ENCODE assay signal across 32 mouse cellular contexts in the genomic region with DNA sequence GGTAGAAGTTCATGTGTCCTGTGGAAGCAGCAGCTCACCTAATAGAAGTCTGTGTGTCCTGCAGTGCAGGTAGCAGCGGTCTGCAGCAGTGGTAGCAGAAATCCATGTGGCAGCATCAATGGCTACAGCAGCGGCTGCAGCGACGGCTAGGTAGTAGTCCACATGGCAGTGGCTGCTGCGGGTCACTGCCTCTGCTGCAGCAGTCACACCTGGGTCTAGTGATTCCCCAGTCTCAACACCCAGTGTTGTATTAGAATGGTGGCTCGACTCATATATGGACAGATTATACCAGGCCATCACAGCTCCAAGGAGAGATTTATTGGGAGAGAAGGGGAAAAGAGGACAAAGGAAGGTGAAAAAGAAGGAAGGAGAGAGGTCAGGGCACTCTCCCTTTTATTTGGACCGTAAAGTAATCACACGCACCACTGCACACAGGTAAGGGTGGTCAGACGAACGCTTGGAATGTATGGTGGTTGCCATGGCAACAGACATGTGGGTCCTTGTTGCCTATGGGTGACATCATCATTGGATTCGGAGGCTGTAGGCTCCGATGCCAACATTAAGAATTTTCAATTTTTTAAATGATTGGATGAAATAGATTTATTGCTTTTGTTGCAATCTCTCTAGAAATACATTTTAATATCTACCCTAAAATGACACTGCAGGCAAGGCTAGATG.
DNase-seq lines count a peak whose midpoint lies in the region; ATAC-seq and TF ChIP-seq lines count a peak whose summit lies in the region.
"Had no signal": no experiment of that assay in that cellular context is flagged by ENCODE, and none has a peak within 500 bp of the region (broad histone marks: within the 10 kb centered on the region; RNA-seq: fewer than 3 reads in every experiment).

No protein-coding gene starts in this region.

- H3K9ac ChIP-seq in hindbrain, embryonic 15.5 days = no peak overlapping the region
- no peak overlapping the region for H3K9ac ChIP-seq in hindbrain, embryonic 12.5 days
- H3K9ac ChIP-seq in midbrain, embryonic 15.5 days = no peak overlapping the region
- no peak overlapping the region for H3K9ac ChIP-seq in midbrain, embryonic 11.5 days (ENCODE audit: low read length)
- H3K9ac ChIP-seq in hindbrain, postnatal 0 days (replicated peaks; ENCODE audit: low read length) = no peak overlapping the region
- H3K9ac ChIP-seq: embryonic facial prominence, embryonic 12.5 days; forebrain, embryonic 15.5 days; heart, embryonic 12.5 days; limb, embryonic 12.5 days; liver, embryonic 15.5 days; lung, embryonic 14.5 days; midbrain, embryonic 12.5 days had no signal

- no peak for DNase-seq in midbrain, embryonic 11.5 days (ENCODE audit: low spot score, missing footprints)
- peak; percentile 36 for DNase-seq in brain, embryonic 14.5 days (ENCODE audit: low read depth)
- peak; percentile 44 for DNase-seq in hindbrain, postnatal 0 days (ENCODE audit: low spot score)
- DNase-seq in gastrocnemius, adult 8-10 months (ENCODE audit: low spot score in 2 of 2) = no peak
- no peak for DNase-seq in spleen, postnatal 10 days (ENCODE audit: low spot score in 2 of 2)
- DNase-seq: adrenal gland, adult 2 months; adrenal gland, postnatal 36 days; B cell, adult 2 months; cerebellum, adult 8-10 months; cerebellum, postnatal 25 days; gastrocnemius, adult 2 months; heart, adult 2 months; heart, postnatal 4 days; kidney, adult 8-10 months; kidney, postnatal 36 days; lung, embryonic 14.5 days; lung, postnatal 14 days; right cerebral cortex, postnatal 4 days; thymus, postnatal 14 days had no signal

- WGBS in hindbrain, embryonic 15.5 days = 81% methylated on average over 12 of the region's 12 CpGs
- 86% methylated on average over 12 of the region's 12 CpGs for WGBS in hindbrain, embryonic 12.5 days
- 80% methylated on average over 12 of the region's 12 CpGs for WGBS in midbrain, embryonic 15.5 days
- 90% methylated on average over 12 of the region's 12 CpGs for WGBS in midbrain, embryonic 11.5 days
- 87% methylated on average over 12 of the region's 12 CpGs for WGBS in hindbrain, postnatal 0 days

- H3K9me3 ChIP-seq in hindbrain, embryonic 15.5 days = no peaks in the 10 kb centered on the region
- H3K9me3 ChIP-seq in hindbrain, embryonic 12.5 days (replicated peaks) = no peaks in the 10 kb centered on the region
- no peaks in the 10 kb centered on the region for H3K9me3 ChIP-seq in midbrain, embryonic 15.5 days
- no peaks in the 10 kb centered on the region for H3K9me3 ChIP-seq in midbrain, embryonic 11.5 days (ENCODE audit: control insufficient read depth, low read length)
- no peaks in the 10 kb centered on the region for H3K9me3 ChIP-seq in hindbrain, postnatal 0 days (ENCODE audit: low read length)
- H3K9me3 ChIP-seq: embryonic facial prominence, embryonic 12.5 days; forebrain, embryonic 15.5 days; heart, embryonic 12.5 days; limb, embryonic 12.5 days; liver, embryonic 15.5 days; midbrain, embryonic 12.5 days had no signal

- no peak for TF ChIP-seq CTCF in brain, embryonic 14.5 days (IDR thresholded peaks at IDR 0.05; ENCODE audit: borderline replicate concordance, extremely low read depth, insufficient read depth, insufficient read length)
- no peak for TF ChIP-seq CTCF in hindbrain, postnatal 0 days (IDR thresholded peaks at IDR 0.05; ENCODE audit: low read depth)

- no peaks in the 10 kb centered on the region for H3K27me3 ChIP-seq in hindbrain, embryonic 15.5 days
- no peaks in the 10 kb centered on the region for H3K27me3 ChIP-seq in hindbrain, embryonic 12.5 days
- H3K27me3 ChIP-seq in midbrain, embryonic 15.5 days (replicated peaks) = no peaks in the 10 kb centered on the region
- H3K27me3 ChIP-seq in midbrain, embryonic 11.5 days (ENCODE audit: control insufficient read depth, insufficient read depth, low read length) = no peaks in the 10 kb centered on the region
- H3K27me3 ChIP-seq in hindbrain, postnatal 0 days (ENCODE audit: insufficient read depth, low read length) = no peaks in the 10 kb centered on the region
- H3K27me3 ChIP-seq: embryonic facial prominence, embryonic 12.5 days; forebrain, embryonic 15.5 days; heart, embryonic 12.5 days; limb, embryonic 12.5 days; liver, embryonic 15.5 days; midbrain, embryonic 12.5 days had no signal

- H3K4me2 ChIP-seq in hindbrain, embryonic 15.5 days = no peak overlapping the region
- no peak overlapping the region for H3K4me2 ChIP-seq in hindbrain, embryonic 12.5 days (replicated peaks)
- no peak overlapping the region for H3K4me2 ChIP-seq in midbrain, embryonic 15.5 days
- H3K4me2 ChIP-seq in midbrain, embryonic 11.5 days = no peak overlapping the region
- H3K4me2 ChIP-seq in hindbrain, postnatal 0 days (ENCODE audit: low read depth, low read length) = no peak overlapping the region
- H3K4me2 ChIP-seq: embryonic facial prominence, embryonic 12.5 days; forebrain, embryonic 15.5 days; heart, embryonic 12.5 days; limb, embryonic 12.5 days; liver, embryonic 15.5 days; lung, embryonic 14.5 days; midbrain, embryonic 12.5 days had no signal

- no peaks in the 10 kb centered on the region for H3K36me3 ChIP-seq in hindbrain, embryonic 15.5 days
- H3K36me3 ChIP-seq in hindbrain, embryonic 12.5 days = no peaks in the 10 kb centered on the region
- H3K36me3 ChIP-seq in midbrain, embryonic 15.5 days (replicated peaks) = no peaks in the 10 kb centered on the region
- H3K36me3 ChIP-seq in midbrain, embryonic 11.5 days (ENCODE audit: control insufficient read depth, insufficient read depth, low read length) = no peaks in the 10 kb centered on the region
- no peaks in the 10 kb centered on the region for H3K36me3 ChIP-seq in hindbrain, postnatal 0 days (ENCODE audit: insufficient read depth, low read length)
- H3K36me3 ChIP-seq: embryonic facial prominence, embryonic 12.5 days; forebrain, embryonic 15.5 days; heart, embryonic 12.5 days; limb, embryonic 12.5 days; liver, embryonic 15.5 days; midbrain, embryonic 12.5 days had no signal

- no peak for TF ChIP-seq POLR2A in brain, embryonic 14.5 days (IDR thresholded peaks at IDR 0.05; ENCODE audit: borderline replicate concordance, extremely low read depth, insufficient read depth, insufficient read length, poor library complexity, severe bottlenecking)

- no peak overlapping the region for H3K4me3 ChIP-seq in hindbrain, embryonic 15.5 days
- H3K4me3 ChIP-seq in hindbrain, embryonic 12.5 days = no peak overlapping the region
- no peak overlapping the region for H3K4me3 ChIP-seq in midbrain, embryonic 15.5 days
- no peak overlapping the region for H3K4me3 ChIP-seq in midbrain, embryonic 11.5 days (ENCODE audit: low read depth, low read length)
- H3K4me3 ChIP-seq in hindbrain, postnatal 0 days (ENCODE audit: low read length) = no peak overlapping the region
- H3K4me3 ChIP-seq: embryonic facial prominence, embryonic 12.5 days; forebrain, embryonic 15.5 days; gastrocnemius, adult 2 months; heart, adult 2 months; heart, embryonic 12.5 days; layer of hippocampus, adult 2 months; left cerebral cortex, adult 2 months; limb, embryonic 12.5 days; liver, embryonic 15.5 days; midbrain, embryonic 12.5 days; myocyte had no signal

- peak; percentile 45; the same call in 1 of the 2 replicates for ATAC-seq in hindbrain, embryonic 15.5 days (ENCODE audit: low FRiP score, low read depth)
- no peak for ATAC-seq in hindbrain, embryonic 12.5 days (ENCODE audit: low FRiP score)
- ATAC-seq in midbrain, embryonic 15.5 days (replicated peaks) = peak; percentile 86
- ATAC-seq in midbrain, embryonic 11.5 days (ENCODE audit: low FRiP score) = no peak
- ATAC-seq in hindbrain, postnatal 0 days = peak; percentile 43; the same call in 1 of the 2 replicates
- ATAC-seq: activated CD4-positive, CD25-positive, alpha-beta regulatory T cell, adult 4 months; forebrain, embryonic 15.5 days had no signal

- no peak overlapping the region for H3K27ac ChIP-seq in hindbrain, embryonic 15.5 days (replicated peaks)
- H3K27ac ChIP-seq in hindbrain, embryonic 12.5 days = no peak overlapping the region
- H3K27ac ChIP-seq in midbrain, embryonic 15.5 days = no peak overlapping the region
- no peak overlapping the region for H3K27ac ChIP-seq in midbrain, embryonic 11.5 days (ENCODE audit: low read depth, low read length)
- H3K27ac ChIP-seq in hindbrain, postnatal 0 days = no peak overlapping the region
- H3K27ac ChIP-seq: embryonic facial prominence, embryonic 12.5 days; forebrain, embryonic 15.5 days; gastrocnemius, adult 2 months; heart, adult 2 months; layer of hippocampus, adult 2 months; left cerebral cortex, adult 2 months; limb, embryonic 12.5 days; liver, embryonic 15.5 days; midbrain, embryonic 12.5 days had no signal

- H3K4me1 ChIP-seq in hindbrain, embryonic 15.5 days (replicated peaks) = no peaks in the 10 kb centered on the region
- H3K4me1 ChIP-seq in hindbrain, embryonic 12.5 days = peaks cover 5% of the 10 kb centered on the region; the same call in 1 of the 2 replicates
- H3K4me1 ChIP-seq in midbrain, embryonic 15.5 days = no peaks in the 10 kb centered on the region
- H3K4me1 ChIP-seq in midbrain, embryonic 11.5 days (ENCODE audit: control insufficient read depth, insufficient read depth, low read length) = no peaks in the 10 kb centered on the region
- H3K4me1 ChIP-seq in hindbrain, postnatal 0 days (ENCODE audit: insufficient read depth, low read length) = no peaks in the 10 kb centered on the region
- H3K4me1 ChIP-seq: embryonic facial prominence, embryonic 12.5 days; forebrain, embryonic 15.5 days; heart, embryonic 12.5 days; limb, embryonic 12.5 days; liver, embryonic 15.5 days; midbrain, embryonic 12.5 days had no signal

Comparison
In these comparisons a context has a peak if more than half of its experiments do, and no peak if none do; other contexts are left out.
1. ATAC-seq: peak in hindbrain, embryonic 15.5 days (single experiment), midbrain, embryonic 15.5 days (single experiment) and hindbrain, postnatal 0 days (single experiment); none in hindbrain, embryonic 12.5 days (single experiment) and midbrain, embryonic 11.5 days (single experiment).
2. DNase-seq: peak in brain, embryonic 14.5 days (single experiment) and hindbrain, postnatal 0 days (single experiment); none in midbrain, embryonic 11.5 days (single experiment), gastrocnemius, adult 8-10 months (0 of 2) and spleen, postnatal 10 days (0 of 2).